Mouse (Mus musculus): ENCODE measurements at regions not wholly inside any gene's neighbourhood (a gene's known extent, or its start where the extent isn't known, plus 50 kb on each side); places are given as distances from the start of the nearest gene placed in this dataset.

DNA sequence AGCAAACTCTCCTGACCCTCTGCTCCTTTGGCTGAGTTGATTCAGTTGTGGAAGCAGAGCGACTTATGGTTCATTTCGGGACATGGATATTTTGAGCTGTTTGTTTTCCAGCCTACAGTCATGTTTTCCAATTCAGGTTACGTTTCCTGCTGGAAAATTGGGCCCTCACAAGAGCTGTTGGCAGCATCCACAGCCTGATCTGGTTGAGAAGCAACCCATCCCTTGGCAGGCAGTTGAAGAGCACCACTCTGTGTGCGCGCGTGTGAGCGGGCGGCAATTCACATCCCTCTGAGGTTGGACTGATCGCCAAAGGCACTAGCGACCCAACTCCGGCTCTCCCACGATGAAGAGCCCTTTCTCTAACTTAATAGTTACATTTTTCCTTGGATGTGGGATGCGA lies 457.1 kb downstream of the Tmem38b start:
- peak; percentile 14 to 17 for DNase-seq

DNA sequence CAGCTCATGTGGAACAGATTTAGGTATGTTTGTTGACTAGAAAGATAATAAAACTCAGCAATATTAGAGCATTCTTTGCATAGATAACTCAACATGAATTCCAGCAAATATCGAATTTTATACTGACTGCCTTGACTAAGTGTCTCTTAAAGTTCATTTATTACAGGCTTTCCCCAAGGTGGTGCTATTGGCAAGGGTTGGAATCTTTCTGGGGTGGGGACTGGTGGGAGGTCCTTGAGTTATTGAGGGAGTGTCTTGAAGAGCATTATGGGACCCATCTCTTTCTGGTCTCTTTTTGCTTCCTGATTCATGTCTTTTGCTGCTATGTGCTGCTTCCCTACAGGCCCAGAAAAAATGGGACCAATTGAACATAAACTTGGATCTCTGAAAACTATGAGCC lies 488.0 kb downstream of the Tmem38b start:
- no peak for DNase-seq

DNA sequence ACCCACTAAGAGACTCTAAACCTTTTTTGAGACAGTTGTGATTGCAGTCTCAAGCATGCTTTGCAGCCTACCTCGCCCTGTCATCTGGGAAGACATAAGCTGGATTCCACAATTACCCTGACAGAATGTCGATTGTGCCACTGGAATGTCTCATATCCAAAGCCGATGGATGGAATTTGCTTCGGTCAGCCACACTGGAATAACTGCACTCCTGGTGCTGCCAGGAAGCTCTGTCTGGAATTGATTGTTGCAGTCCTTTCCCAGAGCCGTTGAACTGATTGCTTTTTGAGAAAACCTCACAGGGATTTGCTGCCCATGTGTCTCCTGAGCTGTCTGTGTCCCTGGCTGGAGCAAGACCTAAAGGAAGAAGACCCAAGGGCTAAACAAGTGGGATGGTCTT lies 499.0 kb downstream of the Tmem38b start:
- no peak for DNase-seq

DNA sequence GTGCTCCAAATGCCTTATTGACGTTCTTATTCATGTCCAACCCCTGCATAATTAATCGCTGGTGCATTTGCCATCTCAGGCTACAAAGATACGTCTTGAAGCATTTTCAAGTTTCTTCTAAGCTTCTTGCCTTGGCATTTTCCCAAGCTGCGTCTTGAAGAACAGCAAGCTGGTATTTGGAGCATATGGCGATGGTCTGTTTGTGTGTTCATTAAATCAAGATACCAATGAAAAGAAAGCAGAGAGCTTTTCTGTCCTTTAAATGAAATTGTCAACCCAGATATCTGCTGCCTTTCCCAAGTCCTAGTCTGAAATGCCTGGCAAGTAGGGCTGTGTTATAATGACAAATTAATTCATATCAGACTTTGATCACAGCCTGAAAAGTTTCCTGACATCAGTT lies 502.4 kb downstream of the Tmem38b start:
- peak; percentile 25 to 33 for DNase-seq

DNA sequence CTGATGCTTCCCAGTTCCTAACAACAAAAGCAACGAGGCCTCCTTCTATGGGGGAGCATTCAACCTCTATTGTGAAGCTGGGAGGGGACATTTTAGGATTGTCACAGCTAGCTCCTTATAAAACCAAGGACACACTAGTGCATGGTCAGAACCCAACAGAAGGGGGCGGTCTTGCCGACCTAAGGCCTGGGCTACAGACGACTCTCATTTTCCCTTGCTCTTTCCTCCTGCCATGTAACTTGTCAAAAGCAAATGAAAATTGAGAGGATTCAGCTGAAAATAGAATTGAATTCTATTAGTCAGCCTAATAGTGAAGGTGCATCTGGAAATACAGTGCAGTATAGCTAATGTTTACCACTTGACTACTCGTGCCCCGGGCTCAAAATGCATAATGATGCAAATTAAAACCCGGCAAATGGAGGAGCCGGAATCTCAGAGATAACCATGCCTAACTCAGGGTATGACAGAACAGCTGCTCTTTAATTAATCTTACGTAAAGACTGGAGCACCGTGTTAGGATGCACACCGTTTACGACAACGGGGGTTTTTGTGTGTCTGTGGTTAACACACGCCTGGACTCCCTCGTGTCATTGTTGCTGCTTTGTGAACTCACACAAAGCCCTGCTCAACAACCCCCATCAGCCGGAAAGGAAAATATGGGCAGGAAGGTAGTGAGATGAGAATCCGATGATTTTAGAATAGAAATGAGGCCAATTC lies 503.0 kb downstream of the Tmem38b start:
- no peak for DNase-seq

DNA sequence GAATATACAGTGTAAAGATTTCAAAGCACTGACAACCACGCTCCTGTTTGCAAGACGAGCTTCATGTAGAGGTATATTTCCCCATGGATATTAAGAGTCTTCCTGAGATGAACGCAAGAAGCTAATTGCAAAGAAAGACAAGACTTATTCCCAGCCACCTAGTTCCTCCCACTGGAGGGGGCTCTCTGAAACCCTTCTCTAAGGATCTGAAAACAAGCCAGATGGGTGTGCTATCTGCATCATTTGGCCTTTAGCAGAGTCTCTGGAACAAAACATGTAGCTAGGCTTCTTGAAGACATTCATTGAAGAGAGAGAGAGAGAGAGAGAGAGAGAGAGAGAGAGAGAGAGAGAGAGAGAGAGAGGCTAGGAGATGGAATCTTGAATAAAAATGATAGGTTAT lies 504.8 kb downstream of the Tmem38b start:
- no peak for DNase-seq

DNA sequence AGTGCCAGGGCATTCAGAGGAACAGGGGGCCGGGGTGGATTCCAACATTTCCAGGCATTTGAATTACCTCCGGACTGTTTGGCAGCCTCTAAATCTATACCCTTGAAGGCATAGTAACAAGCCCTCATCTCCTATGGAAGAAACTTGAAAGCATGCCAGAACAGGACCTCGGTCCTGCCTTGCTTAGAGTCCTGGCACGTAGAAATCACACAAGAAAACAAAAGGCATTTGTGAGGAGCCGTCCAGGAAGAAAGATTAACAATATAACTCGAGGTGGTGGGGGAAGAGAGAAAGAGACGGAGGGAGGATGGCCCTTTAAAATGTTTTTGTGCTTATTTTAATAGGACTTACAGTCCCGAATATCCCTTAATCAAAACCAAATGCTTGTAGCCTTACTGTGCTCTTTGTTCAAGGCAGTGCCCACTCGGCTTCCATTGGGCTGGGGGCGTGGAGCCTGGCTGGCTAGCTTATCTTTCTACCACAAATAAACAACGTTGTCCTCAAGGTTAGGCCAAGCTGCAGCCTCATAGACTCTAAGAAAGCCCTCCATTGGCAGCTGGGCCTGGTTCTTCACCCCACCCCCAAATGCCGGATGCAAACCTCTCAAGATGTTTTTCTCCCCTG lies 505.9 kb downstream of the Tmem38b start:
- no peak for DNase-seq

DNA sequence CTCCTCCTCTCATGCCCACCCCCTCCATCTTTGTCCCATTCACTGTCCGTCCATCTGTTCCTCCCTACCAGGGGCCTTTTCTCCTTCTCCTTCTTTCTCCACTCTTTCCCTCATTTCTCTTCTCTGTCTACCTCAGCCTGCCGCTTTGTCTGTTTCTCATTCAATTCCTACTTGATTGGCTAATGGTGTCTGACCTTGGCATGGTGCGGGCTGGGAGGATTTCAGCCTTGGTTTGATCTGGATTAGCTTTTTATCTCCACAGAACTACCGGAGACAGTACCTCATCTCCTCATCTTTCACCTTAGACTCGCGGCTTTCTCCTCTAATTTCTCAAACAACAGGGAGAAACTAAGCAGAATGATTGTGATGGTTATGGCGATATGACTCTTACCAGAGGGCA lies 506.4 kb downstream of the Tmem38b start:
- no peak for DNase-seq

DNA sequence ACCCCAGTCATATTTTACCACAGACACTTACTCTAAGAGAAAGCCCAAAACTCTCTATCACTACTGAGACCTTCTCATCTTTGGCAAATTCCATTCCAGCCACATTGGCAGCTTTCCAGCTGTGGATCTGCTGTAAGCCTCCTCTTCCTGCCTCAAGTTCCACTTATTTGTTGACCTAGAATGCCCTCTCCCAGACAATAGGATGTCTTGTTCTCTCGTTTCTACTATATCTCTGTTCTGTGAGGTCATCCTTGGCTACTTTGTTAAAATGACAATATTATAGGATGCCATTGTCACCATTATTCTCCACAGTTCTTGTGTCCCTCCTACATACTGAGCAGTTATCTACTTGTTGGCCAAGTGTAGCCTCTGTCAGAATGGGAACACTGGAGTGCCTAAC lies 512.7 kb downstream of the Tmem38b start:
- no peak for DNase-seq

DNA sequence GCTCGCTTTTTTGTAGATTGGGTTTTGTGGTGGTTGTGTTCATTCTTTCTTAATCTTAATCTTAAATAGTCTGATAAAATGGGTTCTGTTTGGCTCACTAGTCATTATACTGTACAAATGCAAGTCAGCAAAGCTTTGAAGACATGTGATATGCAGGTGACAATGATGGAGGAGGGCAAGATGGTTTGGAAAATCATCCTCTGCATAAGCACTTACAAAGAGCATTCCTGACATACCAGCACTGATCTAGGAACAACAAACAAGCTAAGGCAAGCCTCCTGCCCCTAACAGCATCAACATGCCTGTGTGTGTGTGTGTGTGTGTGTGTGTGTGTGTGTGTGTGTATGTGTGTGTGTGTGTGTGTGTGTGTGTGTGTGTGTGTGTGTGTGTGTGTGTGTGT lies 514.3 kb downstream of the Tmem38b start:
- DNase-seq: no peak

DNA sequence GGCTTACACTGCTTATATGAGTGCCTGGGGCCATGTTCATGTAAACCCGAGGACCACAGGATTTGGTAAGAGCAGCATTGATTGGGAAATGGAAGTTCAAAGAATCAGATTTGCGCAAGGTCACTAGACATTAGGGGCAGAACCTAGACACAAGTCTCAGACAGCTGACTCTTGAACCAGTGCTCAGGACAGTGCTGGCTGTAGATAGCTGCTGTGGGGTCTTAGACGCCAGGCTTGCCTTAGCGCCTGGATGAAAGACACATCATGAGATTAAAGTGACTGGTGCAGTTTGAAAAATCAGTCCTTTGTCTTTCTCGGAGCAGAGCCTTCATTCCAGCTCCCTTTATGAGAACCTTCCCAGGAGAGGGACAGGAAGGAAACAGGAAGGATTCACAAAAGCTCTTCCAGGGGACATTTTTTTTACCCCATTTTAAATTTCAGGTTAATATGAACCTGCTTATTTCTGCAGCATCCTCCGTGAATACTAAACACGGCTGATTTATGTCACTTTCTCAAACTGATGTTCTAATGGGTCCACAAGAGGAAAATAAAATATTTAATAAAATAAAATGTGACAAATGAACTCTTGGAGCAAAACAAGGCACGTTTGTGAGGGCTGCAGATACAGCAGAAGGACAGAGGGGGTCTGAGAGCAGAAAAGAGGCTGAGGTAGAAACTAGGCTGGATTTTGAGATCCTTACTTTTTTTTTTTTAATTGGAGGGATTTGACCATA lies 528.0 kb downstream of the Tmem38b start:
- DNase-seq: no peak

DNA sequence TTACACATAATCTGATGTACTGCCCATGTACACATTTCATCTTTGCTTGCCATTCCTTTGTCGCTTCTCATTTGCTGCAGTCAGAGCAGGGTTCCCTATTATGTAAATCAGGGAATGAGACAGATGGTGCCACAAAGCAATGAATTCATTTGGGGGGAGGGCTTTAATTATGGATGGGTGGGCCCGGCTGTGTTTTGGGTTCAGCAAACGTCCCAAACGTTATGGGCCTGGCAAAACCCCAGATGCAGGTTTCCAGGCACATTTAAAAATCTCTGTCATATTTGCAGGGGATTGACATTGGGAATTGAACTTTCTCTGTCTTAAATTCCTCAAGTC lies 528.5 kb downstream of the Tmem38b start:
- DNase-seq: no peak

DNA sequence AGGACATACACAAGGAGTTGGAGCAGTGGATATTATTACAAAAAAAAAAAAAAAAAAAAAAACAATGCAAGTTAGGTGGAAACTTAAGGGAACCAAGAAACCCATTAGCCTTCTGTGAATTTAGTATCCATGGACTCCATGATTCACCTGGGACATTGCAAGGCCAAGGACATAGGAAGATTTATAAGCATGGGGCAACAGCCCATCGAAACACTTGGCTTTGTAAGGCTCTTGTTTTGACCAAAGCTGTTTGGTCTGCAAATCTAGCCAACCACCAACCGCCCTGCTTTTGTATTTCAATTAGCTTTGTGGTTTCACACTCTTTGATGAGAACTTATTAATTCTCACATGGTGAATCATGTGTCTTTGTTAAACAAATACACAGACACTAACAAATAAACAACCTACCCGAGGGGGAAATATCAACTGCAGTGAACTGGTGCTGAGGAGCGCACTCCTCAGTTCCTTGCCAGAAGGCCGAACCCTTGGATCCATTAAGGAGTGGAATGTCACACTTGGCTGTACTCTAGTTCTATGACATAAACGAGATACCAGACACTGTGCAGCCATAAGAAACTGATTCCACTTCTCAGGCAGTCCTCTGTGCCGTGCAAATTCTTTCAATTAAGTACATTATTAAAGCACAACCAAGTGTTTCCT lies 529.7 kb downstream of the Tmem38b start:
- DNase-seq: no peak

DNA sequence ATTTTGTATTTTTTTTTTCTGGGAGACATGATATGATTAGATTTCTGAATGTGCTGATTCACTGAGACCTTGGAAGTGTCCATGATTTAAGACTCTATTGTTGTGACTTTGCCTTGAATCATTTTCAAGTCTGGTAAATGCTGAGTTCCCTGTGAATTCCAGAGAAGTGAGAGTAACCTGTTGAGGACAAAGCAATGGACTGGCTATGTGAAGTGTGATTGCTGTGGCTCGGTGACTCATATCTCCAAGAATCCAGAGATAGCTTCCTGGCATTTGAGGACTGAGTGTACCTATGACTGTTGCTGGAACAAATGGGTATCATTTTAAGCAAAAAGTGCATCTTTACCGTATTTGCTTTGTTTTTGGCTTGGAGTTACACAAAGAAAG lies 530.2 kb downstream of the Tmem38b start:
- DNase-seq: no peak

DNA sequence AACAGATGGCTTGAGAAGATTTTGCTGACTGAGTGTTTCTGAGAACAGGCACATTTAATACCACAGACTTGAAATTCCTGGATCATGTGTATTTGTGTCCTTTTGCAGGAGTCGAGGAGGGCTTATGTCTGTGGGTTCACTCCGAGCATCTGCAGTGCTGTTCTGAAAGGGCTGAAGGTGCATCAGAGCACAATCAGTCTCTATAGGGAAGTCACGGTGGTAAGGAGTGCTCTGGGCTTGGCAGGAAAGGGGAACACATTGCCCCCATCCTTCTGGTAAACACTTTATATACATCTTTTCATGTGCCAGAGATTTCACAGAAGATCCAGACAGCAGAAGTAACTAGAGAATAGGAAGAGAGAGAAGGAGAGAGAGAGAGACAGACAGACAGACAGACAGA lies 545.1 kb downstream of the Tmem38b start:
- no peak for DNase-seq

DNA sequence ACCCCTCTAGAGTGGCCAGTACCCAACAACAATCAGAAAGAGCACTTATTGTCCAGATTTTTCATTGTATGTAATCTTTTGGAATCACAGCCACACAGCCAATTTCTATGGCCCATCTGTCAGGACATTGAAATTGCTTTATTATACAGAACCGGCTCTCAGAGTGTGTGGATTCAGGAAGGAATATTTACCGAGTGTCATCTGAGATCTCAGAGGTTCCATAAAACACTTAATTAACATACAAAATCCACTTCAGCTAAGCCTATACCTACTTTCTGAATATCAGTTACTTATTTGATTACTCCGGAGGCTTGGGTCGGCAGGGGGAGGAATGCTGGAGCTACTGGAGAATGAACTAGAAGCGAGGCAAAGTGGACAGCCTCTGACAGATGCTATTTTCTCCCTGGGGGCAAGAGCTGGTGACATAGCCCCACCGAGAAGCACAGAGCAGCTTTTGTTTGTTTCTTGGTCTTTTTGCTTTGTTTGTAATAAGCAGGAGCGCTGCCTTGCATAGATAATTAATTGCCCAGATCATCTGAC lies 545.6 kb downstream of the Tmem38b start:
- DNase-seq: no peak

DNA sequence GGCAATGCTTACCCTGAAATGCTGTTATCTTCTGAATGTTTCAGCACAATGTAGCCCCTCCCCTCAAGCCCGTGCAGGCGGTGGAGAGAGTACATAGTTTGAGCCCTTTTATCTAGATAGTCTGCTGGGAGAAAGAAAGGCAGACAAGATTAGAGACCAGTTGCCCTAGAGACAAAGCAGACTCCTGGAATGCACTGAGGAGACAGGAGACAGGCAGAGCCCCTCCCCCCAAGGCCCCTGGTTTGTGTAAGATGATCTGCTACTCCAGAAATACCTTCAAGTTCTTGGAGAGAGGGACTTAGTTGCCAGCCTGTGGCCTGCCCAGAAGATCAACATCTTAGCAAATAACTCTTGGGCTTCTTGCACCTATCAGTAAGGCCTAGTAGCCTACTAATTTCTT lies 547.8 kb downstream of the Tmem38b start:
- DNase-seq: no peak

DNA sequence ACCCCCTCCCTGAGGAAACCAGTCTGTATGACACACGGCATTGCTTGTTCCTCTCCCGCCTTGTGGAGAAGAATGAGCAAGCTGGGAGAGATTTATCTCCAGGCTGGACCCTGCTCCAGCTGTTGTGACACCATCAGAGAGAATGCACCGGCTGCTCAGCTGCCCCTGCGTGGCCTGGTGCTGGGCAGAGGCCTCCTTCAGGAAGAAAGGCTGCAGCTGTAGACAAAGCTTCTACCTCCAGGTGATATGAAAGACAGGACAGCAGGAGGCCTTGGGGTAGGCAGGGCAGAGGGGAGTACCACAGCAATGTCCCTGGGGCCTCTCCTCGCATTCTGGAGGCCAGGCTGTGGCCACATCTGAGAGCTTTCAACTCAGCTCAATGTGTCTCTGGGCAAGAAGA lies 548.6 kb downstream of the Tmem38b start:
- DNase-seq: no peak

DNA sequence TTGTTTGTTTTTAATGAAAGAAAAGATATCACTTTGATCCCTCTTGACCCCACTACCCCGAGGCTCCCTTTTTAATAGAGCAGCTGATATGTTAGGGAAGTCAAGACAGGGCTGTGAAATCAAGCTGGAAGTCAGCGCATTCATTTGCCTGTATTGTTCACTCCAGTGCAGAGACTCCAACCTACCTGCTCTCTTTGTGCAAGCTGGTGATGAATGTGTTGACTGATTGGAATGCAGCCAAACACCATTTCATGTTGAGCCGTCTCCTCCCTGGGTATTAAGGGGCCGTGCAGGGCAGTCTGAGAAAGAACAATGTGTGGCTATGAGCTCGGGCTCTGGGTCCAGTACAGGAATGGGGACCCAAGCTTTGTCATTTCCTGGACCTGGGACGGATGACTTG lies 557.4 kb upstream of the Zfp462 start:
- no peak for DNase-seq

DNA sequence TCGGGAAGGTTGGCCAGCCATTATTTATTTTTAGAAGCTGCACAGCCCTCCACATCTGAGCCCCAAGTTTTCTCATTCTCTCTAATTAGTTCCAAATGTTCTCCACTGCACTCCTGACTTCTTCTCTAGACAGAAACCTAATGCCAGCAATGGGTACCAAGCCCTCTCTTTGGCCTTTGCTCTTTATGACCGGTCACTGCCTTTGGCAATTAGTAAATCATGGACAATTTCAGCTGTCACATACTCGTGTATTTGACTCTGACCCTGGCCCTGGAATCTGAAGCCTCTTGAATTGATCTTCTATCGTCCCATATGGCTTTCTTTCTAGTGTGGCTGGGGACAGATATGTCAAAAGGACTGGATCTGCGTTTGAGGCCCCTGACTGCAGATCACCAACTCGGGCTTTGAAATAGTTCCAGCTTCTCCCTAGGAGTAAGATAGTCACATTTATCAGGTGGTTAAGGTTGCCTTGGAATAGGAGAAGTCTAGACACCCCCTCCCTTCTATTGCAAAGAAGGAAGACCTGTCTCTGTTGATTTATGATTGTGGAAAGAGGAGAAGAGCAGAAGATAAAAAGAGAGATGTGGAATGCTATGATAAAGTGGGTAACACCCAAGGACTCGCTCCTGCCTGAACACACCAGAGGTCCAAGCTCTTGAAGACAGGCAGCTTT lies 553.2 kb upstream of the Zfp462 start:
- DNase-seq: no peak

DNA sequence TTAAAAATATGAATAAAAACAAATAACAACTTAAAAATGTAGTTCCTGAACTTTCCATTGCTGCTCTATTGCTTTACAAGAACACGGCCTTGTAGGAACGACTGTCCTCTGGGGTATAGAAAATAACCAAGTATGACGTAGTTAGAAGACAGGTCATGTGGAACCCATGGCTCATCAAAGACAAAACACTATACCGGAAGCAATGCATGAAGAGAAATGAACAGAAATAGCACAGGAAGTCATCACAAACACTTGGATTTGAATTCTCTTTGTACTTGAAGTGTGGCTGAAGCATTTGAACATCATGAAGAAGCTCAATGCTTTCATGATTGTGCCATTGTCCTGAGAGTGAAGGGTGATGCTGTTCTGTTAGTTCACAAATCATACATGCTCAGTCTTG lies 538.7 kb upstream of the Zfp462 start:
- DNase-seq: no peak

DNA sequence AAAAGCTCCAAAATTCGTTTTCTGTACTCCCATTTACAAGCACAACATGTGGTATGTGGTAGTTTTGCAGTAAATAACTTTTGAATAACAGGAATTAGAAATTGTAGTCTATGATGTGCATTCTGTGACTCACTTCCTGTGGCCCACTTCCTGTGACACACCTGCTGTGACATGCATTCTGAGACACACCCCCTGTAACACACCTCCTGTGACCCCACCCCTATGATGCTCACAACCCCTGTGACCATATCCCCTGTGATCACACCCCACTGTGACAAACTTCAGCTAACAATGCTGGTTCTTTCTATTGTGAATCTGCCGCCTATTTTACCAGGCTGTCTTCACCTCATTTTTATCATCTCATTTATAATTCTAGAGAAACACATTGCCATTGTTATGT lies 536.9 kb upstream of the Zfp462 start:
- no peak for DNase-seq

DNA sequence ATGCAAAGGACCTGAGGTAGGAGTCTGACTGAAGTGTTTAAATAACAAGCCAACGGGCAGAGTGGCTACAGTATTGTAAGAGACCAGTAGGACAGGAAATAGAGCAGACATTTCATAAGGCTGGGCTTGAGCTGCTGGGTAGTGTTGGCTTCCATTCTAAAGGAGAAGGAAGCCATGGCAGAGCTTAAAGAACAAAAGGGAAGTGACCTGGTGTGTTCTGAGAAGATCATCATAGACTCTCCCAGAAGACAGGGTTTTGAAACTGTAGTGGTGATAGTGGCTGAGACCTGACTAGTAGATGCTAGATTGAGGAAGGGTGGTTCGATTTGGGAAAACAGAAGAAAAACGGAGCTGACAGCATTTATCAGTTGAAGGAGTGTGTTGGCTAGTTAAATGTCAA lies 514.1 kb upstream of the Zfp462 start:
- DNase-seq: no peak
